Mouse (Mus musculus): ENCODE measurements around the gene Tmem200b.
A peak's percentile ranks its signal among the peaks of the same experiment; 100 is the strongest.

Gene Tmem200b

GRCm38 (mm10) chr4:131910237-131910994 lies 11.2 kb upstream of the Tmem200b start:
- DNase-seq (ENCODE audit: low spot score): no peak

GRCm38 (mm10) chr4:131911521-131911920 lies 10.1 kb upstream of the Tmem200b start:
- no peak for DNase-seq (ENCODE audit: low spot score)

- no peak for DNase-seq (ENCODE audit: low spot score)
These were observed 8.0 kb upstream of the Tmem200b start for GRCm38 (mm10) chr4:131913526-131913925.

- no peak for DNase-seq (ENCODE audit: low spot score)
These were observed 7.4 kb upstream of the Tmem200b start for GRCm38 (mm10) chr4:131914046-131914643.

- DNase-seq (ENCODE audit: low spot score): peak; percentile 53
These were observed 6.6 kb upstream of the Tmem200b start for GRCm38 (mm10) chr4:131914891-131915469.

- no peak for DNase-seq (ENCODE audit: low spot score)
These were observed 5.7 kb upstream of the Tmem200b start for GRCm38 (mm10) chr4:131915821-131916328.

- peak; percentile 60 for DNase-seq (ENCODE audit: low spot score)
These were observed 5.1 kb upstream of the Tmem200b start for GRCm38 (mm10) chr4:131916425-131916824.

GRCm38 (mm10) chr4:131917010-131917555 lies 4.5 kb upstream of the Tmem200b start:
- no peak for DNase-seq (ENCODE audit: low spot score)

- no peak for DNase-seq (ENCODE audit: low spot score)
These were observed 3.5 kb upstream of the Tmem200b start for GRCm38 (mm10) chr4:131918026-131918533.

- DNase-seq (ENCODE audit: low spot score): peak; percentile 79
These were observed 2.7 kb upstream of the Tmem200b start for GRCm38 (mm10) chr4:131918711-131919500.

- DNase-seq (ENCODE audit: low spot score): no peak
These were observed 1.9 kb upstream of the Tmem200b start for GRCm38 (mm10) chr4:131919506-131920140.

GRCm38 (mm10) chr4:131920141-131920594 lies 1.4 kb upstream of the Tmem200b start:
- peak; percentile 65 for DNase-seq (ENCODE audit: low spot score)

- DNase-seq (ENCODE audit: low spot score): peak; percentile 92
These were observed 798 bp upstream of the Tmem200b start for GRCm38 (mm10) chr4:131920595-131921351.

- no peak for DNase-seq (ENCODE audit: low spot score)
These were observed 833 bp downstream of the Tmem200b start for GRCm38 (mm10) chr4:131922404-131922803.

- DNase-seq (ENCODE audit: low spot score): no peak
These were observed 2.7 kb downstream of the Tmem200b start for GRCm38 (mm10) chr4:131924096-131924810.

GRCm38 (mm10) chr4:131929146-131929545 lies 7.6 kb downstream of the Tmem200b start:
- no peak for DNase-seq (ENCODE audit: low spot score)

- DNase-seq (ENCODE audit: low spot score): no peak
These were observed 17.9 kb downstream of the Tmem200b start for GRCm38 (mm10) chr4:131939459-131939858.

GRCm38 (mm10) chr4:131940846-131941245 lies 19.3 kb downstream of the Tmem200b start:
- no peak for DNase-seq (ENCODE audit: low spot score)

- DNase-seq (ENCODE audit: low spot score): no peak
These were observed 26.3 kb downstream of the Tmem200b start for GRCm38 (mm10) chr4:131947848-131948247.

- DNase-seq (ENCODE audit: low spot score): no peak
These were observed 28.3 kb downstream of the Tmem200b start for GRCm38 (mm10) chr4:131949903-131950302.
